Mouse (Mus musculus) small intestine, adult 2 months (tissue): Measurements from ENCODE around the gene Runx1. TPM values are rescaled to one million over a fixed set of nuclear protein-coding genes. Genes with fewer than 3 reads are reported as not detected.

Experiments
- H3K27ac ChIP-seq: fragments of 200-500 bp; 2 replicates; pipeline ENCODE4 v1.5.1; 2012; ENCODE audit warnings: low read depth, low read length, control low read depth, inconsistent platforms; ENCODE audit not compliant: insufficient read depth
- H3K27me3 ChIP-seq: fragments of 200-500 bp; 2 replicates; pipeline ENCODE4 v1.6.1; 2012; ENCODE audit warnings: mild to moderate bottlenecking, moderate library complexity, low read length, inconsistent platforms; ENCODE audit not compliant: control insufficient read depth, insufficient read depth
- H3K36me3 ChIP-seq: fragments of 200-500 bp; 2 replicates; pipeline ENCODE4 v1.6.1; 2012; ENCODE audit warnings: mild to moderate bottlenecking, low read length, control low read depth, inconsistent platforms; ENCODE audit not compliant: control insufficient read depth, insufficient read depth
- H3K4me1 ChIP-seq: fragments of 200-500 bp; 2 replicates; pipeline ENCODE4 v1.6.1; 2012; ENCODE audit warnings: low read length, inconsistent platforms, mixed read lengths; ENCODE audit not compliant: control insufficient read depth, insufficient read depth, insufficient read length
- H3K4me3 ChIP-seq: fragments of 200-500 bp; 2 replicates; pipeline ENCODE4 v1.5.1; 2012; ENCODE audit warnings: low read depth, mild to moderate bottlenecking, control low read depth, inconsistent platforms, low read length, moderate library complexity
- CTCF ChIP-seq: fragments of 200-500 bp; IDR thresholded peaks from 2 replicates; pipeline ENCODE4 v1.5.1; 2012; ENCODE audit warnings: low read depth, mild to moderate bottlenecking, control low read depth, inconsistent platforms, low read length, moderate library complexity, mixed read lengths; ENCODE audit not compliant: insufficient replicate concordance, insufficient read length; ENCODE audit errors: extremely low read depth
- POLR2A ChIP-seq: fragments of 200-500 bp; IDR thresholded peaks from 2 replicates; pipeline ENCODE4 v1.6.1; 2012; ENCODE audit warnings: low read depth, mild to moderate bottlenecking, control low read depth, inconsistent platforms, low read length, moderate library complexity
- WGBS: fragments of 180-500 bp; shearing (Covaris S2); methylation state at CpG from one replicate; pipeline ENCODE4 v1.1.7; 2018; 5-methylcytosine and 5-hydroxymethylcytosine counted together
- polyA plus RNA-seq: library from polyadenylated mRNA; depleted of rRNA; stranded (reverse); fragments of >200 nt; gene quantifications from 2 replicates; pipeline ENCODE4 v1.2.3, GENCODE M21; 2012

Runx1 gene
- polyA plus RNA-seq, 1 experiment: 15.4 TPM

DNA sequence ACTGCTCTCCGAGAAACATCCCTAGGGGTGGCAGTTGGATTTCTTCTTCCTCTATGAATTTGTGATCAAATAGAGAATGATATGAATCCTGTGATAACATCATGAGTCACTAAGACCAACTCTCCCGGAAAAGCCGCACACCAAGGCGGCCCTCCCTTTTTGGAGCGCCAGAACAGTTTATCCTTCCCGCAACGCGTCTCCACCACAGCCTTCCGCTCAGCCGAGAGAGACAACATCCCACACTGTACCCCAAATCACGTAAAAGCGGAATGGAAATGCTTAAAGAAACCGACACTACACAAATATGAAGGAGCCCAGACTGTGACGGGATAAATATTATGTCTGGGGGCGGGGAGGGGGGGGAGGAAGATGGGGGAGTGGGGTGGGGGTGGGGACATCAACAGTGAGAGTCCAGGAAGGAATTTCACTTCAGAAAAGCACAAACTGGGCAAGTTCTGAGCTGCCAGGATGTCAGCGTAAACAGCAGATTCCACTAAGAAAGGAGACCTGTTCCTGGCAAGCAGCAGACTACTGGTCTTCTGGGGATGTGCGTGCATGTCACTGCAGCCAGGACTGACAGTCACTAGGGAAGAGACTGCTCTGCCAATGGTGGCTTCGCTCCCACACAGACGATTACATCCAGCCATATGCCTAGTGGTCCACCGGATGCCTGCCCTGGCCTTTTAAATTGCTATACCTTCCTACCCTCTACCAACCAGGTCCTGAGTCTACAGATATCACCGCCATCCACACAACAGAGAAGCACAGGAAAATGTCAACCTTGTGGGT, 141.3 kb downstream of the Runx1 start:
- no peak overlapping the region for H3K27ac ChIP-seq
- WGBS: 75% methylated on average over 21 of the region's 21 CpGs
- H3K27me3 ChIP-seq: no peaks in the 10 kb centered on the region
- H3K36me3 ChIP-seq: no peaks in the 10 kb centered on the region
- H3K4me3 ChIP-seq: no peak overlapping the region
- TF ChIP-seq CTCF (no peak), POLR2A (no peak)
- H3K4me1 ChIP-seq: no peaks in the 10 kb centered on the region; the same call in 1 of the 2 replicates

GRCm38 (mm10) chr16:92676630-92677029, 149.3 kb downstream of the Runx1 start:
- H3K36me3 ChIP-seq: no peaks in the 10 kb centered on the region
- TF ChIP-seq POLR2A (no peak), CTCF (no peak)
- H3K4me1 ChIP-seq: no peaks in the 10 kb centered on the region; the same call in 1 of the 2 replicates
- 70% methylated on average over 5 of the region's 5 CpGs for WGBS
- H3K4me3 ChIP-seq: no peak overlapping the region
- peak overlapping the region; percentile 29 for H3K27ac ChIP-seq
- no peaks in the 10 kb centered on the region for H3K27me3 ChIP-seq

DNA sequence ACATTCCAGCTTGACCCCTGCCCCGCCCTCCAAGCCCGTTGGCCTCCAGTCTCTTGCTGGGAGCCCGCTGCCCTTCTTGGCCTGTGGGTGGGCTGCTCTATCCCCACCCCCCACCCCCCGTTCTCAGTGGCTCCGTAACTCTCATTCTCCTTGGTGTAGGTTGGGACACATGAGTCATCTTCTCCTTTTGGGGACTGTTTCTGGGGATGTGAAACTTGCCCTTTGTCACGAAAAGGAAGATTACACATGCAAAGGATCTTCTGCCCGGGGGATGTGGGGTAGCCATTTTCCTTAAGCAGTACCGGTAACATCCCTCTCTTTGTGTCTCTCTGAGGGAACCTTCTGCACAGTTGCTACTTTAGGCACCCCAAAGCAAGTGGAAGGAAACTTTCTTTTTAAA, 150.3 kb downstream of the Runx1 start:
- TF ChIP-seq POLR2A (no peak), CTCF (no peak)
- Histone ChIP-seq H3K27ac (peak overlapping the region; percentile 59; the same call in 1 of the 2 replicates), H3K4me1 (no peaks in the 10 kb centered on the region; the same call in 1 of the 2 replicates), H3K27me3 (no peaks in the 10 kb centered on the region), H3K4me3 (no peak overlapping the region), H3K36me3 (no peaks in the 10 kb centered on the region)
- WGBS: 75% methylated on average over 8 of the region's 8 CpGs

- no peak for TF ChIP-seq CTCF
- TF ChIP-seq POLR2A: no peak
- Histone ChIP-seq H3K36me3 (no peaks in the 10 kb centered on the region), H3K27ac (peak overlapping the region; percentile 59; the same call in 1 of the 2 replicates), H3K27me3 (no peaks in the 10 kb centered on the region), H3K4me3 (no peak overlapping the region), H3K4me1 (no peaks in the 10 kb centered on the region; the same call in 1 of the 2 replicates)
- 82% methylated on average over 11 of the region's 11 CpGs for WGBS
Observed at GRCm38 (mm10) chr16:92674916-92675450, 151.0 kb downstream of the Runx1 start.

DNA sequence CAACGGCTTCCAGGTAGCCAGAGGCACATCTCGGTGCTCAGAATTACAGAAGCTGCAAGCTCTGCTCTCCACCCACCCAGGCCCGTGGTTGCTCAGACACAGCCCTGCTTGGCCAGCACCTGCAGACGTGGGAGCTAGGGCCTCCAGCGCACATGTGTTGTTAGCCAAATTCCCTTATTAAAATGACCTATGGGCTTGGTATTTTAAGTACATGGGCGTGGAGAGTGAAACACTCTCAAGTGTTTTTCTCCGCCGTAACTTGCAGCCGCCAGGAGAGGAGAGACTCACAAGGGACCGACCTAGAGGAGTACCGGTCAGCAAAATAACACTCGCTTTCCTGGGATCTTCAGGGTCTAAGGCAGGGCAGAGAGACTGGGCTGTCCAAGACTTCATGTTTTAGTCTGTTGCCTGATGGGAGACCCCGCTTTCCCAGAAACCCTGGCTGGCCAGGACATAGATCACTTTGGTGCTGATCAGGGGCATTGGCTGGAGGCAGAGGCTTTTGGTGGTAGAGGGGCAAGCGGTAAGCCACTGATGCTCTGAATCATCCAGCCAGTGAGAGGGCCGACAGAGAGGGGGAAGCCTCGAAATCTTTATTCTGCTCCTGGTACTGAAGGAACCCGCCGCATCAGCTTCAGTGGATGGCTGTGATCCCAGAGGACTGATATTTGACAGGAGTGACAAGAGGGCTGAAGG, 151.7 kb downstream of the Runx1 start:
- no peak overlapping the region for H3K27ac ChIP-seq
- WGBS: 63% methylated on average over 18 of the region's 18 CpGs
- no peaks in the 10 kb centered on the region for H3K27me3 ChIP-seq
- H3K4me3 ChIP-seq: no peak overlapping the region
- no peak for TF ChIP-seq CTCF
- no peak for TF ChIP-seq POLR2A
- H3K36me3 ChIP-seq: no peaks in the 10 kb centered on the region
- H3K4me1 ChIP-seq: no peaks in the 10 kb centered on the region; the same call in 1 of the 2 replicates

DNA sequence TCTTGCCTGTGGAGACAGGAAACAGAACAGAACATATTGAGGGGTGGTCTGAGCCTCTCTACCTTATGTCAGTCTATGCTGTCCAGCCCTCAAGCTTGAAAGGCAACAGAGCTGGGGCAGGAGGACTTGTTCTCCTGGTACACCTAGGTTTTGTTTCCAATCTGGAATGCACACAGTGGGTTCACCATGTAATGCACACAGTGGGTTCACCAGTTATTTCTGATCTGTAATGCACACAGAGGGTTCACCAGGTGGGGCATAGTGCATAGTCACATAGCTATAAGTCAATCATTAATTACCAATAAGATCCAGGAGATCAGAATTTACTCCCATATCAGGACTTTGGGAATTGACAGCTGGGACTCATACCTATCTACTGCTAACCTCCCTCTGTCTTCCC, 157.1 kb downstream of the Runx1 start:
- Histone ChIP-seq H3K36me3 (peaks cover 6% of the 10 kb centered on the region; the same call in 1 of the 2 replicates), H3K27me3 (no peaks in the 10 kb centered on the region), H3K4me1 (no peaks in the 10 kb centered on the region), H3K4me3 (no peak overlapping the region), H3K27ac (no peak overlapping the region)
- TF ChIP-seq CTCF: no peak
- TF ChIP-seq POLR2A: no peak

GRCm38 (mm10) chr16:92661757-92662156, 164.2 kb downstream of the Runx1 start:
- WGBS: 34% methylated on average over 7 of the region's 7 CpGs
- H3K4me3 ChIP-seq: no peak overlapping the region
- no peak for TF ChIP-seq POLR2A

More at GRCm38 (mm10) chr16:92661757-92662156, 164.2 kb downstream of the Runx1 start:
- peaks cover 3% of the 10 kb centered on the region; the same call in 1 of the 2 replicates for H3K36me3 ChIP-seq
- peaks cover 4% of the 10 kb centered on the region; the same call in 1 of the 2 replicates for H3K4me1 ChIP-seq
- H3K27ac ChIP-seq: no peak overlapping the region
- H3K27me3 ChIP-seq: no peaks in the 10 kb centered on the region
